Mouse (Mus musculus) mesoderm, embryonic 11.5 days (tissue): ENCODE measurements around the gene Lkaaear1.

Experiments
- DNase-seq: peaks from one replicate; pipeline ENCODE4 v3.0.0-alpha.2; 2012; ENCODE audit warnings: low read depth, low spot score

The Lkaaear1 gene

DNA sequence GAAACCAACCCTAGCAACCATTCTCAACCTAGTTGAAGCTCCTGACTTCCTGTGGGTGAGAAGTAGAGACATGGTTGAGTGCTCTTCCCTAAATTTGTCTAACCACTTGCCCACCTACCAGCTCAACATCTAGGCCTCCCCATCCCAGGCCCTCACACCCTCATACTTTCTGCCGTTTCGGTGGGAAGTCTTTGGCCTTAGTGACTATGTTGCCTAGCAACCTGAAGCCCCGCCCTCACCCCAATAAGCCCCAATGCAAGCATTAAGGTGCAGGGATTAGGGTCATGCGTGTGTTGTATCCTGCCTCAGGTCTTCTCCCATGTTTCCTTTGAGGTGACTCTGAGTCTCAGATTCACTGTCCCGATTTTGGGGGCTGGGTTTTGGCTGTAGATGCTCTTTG is at the start of gene Lkaaear1:
Gene Lkaaear1 (minus strand): TSS at position 202 of the 400 bp plus-strand sequence.
- DNase-seq, result no peak

GRCm38 (mm10) chr2:181730051-181730450 is 31.8 kb upstream of the Lkaaear1 start:
- DNase-seq, result no peak

GRCm38 (mm10) chr2:181727659-181728262 is 29.5 kb upstream of the Lkaaear1 start:
- DNase-seq, result no peak

GRCm38 (mm10) chr2:181722213-181722612 is 24.0 kb upstream of the Lkaaear1 start:
- peak; percentile 54 for DNase-seq

DNA sequence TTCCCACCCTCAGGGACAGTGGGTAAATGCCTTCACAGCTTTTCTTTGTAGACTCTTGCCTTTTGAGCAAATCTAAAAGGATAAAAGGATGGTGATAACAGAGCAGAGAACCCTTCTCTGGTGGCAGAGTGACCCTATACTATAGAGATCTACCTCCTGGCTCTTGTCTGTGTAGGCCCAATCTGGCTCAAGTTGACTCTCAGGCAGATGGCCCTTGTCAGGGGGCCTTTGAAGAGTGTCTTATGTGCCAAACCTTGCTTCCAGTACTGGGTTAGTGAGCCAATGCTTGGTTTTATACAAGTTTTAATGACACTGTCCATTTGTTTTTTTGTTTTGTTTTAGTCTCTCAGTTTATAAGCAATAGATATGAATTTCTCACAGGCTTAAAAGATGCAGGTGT is 23.0 kb upstream of the Lkaaear1 start:
- DNase-seq, result no peak

DNA sequence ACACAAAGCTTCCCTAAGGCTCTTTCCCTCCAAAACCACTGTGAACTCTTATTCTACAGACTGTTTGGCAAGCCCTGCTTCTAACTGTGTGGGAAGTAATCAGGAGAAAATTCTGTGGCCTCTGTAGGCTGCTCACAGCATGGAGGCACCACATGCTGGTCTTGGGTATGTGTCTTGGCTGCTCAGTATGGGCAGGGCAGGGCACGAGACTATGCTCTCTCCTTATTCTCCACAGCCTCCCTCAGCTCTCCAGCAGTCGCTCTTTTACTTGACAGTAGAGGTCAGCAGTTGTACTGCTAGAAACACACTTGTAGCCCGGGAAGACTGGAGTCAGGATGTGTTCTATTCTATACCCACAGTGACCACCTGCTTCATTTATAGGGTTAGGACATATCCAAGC is 21.8 kb upstream of the Lkaaear1 start:
- DNase-seq, result no peak

- DNase-seq, result no peak
These were observed 18.7 kb upstream of the Lkaaear1 start for GRCm38 (mm10) chr2:181716991-181717390.

GRCm38 (mm10) chr2:181715382-181715781 is 17.1 kb upstream of the Lkaaear1 start:
- DNase-seq, result no peak

DNA sequence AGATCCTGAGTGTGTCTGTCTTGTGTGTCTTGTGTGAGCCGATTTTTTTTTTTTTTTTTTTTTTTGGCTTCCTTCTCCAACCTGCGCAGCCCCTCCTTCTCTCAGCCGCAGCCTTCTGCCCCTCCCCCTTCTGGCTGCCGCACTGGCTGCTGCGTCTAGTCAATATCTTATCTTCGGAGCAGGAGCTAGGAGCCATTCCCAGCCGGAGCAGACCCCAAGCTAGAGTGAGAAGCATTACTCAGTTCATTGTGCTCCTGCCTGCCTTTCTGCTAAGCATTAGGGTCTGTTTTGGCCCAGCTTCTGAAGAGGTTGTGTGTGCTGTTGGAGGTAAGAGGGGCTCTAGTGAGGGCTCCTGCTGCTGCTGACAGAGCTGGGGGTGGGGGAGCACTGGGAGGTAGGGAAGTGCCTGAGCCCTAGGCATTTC is 16.7 kb upstream of the Lkaaear1 start, which contains the start of gene Oprl1:
Gene Oprl1 (plus strand): TSS at position 114 of the 424 bp plus-strand sequence.
- DNase-seq, result peak; percentile 26

DNA sequence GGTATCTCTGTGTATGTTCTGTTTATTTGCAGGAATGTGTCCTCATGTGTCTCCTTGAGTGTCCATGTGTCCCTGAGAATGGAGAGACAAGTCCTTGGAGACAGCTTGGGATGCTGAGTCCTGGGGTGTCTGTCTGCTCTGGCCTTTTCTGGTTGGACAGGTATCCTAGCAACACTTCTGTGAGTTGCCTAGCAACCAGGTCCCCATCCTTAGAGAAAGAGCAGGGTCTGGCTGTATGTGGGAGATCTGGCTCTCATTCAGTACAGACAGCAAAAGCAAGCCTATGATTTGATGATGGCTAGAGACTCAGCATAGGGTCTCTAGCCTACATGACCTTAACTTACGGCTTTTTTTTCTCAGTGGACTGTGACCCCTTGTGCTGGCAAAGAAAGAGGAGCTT is 15.5 kb upstream of the Lkaaear1 start:
- DNase-seq, result peak; percentile 15

- DNase-seq, result no peak
These were observed 8.4 kb upstream of the Lkaaear1 start for GRCm38 (mm10) chr2:181706668-181707067.

- no peak for DNase-seq
These were observed 1.3 kb downstream of the Lkaaear1 start for GRCm38 (mm10) chr2:181696801-181697420.

DNA sequence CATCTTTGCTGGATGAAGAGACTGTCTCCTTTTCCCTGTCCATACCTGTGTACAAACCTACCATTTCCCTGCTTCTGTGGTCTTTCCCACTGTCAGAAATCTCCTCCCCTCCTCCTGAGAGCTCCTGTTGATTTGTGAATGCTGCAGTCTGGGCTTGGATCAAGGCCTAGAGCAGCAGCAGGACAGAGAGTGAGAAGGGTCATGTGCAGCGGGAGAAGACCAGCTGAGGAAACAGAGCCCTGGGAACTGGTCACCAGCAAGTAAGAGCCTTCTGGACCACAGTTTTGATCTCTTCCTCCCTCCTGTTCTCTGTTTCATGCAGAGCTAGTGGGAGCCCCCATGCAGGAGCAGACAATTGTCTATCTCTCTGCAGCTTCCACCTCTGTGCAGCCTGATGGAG is 2.5 kb downstream of the Lkaaear1 start:
- DNase-seq, result no peak

DNA sequence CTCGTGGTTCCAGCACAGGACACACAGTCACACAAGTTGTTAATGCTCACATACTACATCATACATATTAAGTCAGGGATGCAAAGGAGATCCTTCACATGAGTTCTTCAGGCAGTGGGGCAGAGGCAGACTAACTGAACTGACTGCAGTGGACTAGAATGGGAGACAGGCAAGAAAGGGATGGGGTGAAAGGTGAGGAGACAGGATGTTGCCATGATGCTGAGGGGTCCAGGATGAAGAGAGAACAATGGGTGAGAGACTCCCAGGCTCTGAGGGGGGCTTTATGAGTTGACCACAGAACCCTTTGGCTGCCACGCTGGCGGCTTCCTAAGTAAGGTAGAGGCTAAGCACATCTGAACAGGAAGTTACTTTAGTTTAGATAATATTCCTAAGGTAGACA is 3.7 kb downstream of the Lkaaear1 start:
- DNase-seq, result no peak

DNA sequence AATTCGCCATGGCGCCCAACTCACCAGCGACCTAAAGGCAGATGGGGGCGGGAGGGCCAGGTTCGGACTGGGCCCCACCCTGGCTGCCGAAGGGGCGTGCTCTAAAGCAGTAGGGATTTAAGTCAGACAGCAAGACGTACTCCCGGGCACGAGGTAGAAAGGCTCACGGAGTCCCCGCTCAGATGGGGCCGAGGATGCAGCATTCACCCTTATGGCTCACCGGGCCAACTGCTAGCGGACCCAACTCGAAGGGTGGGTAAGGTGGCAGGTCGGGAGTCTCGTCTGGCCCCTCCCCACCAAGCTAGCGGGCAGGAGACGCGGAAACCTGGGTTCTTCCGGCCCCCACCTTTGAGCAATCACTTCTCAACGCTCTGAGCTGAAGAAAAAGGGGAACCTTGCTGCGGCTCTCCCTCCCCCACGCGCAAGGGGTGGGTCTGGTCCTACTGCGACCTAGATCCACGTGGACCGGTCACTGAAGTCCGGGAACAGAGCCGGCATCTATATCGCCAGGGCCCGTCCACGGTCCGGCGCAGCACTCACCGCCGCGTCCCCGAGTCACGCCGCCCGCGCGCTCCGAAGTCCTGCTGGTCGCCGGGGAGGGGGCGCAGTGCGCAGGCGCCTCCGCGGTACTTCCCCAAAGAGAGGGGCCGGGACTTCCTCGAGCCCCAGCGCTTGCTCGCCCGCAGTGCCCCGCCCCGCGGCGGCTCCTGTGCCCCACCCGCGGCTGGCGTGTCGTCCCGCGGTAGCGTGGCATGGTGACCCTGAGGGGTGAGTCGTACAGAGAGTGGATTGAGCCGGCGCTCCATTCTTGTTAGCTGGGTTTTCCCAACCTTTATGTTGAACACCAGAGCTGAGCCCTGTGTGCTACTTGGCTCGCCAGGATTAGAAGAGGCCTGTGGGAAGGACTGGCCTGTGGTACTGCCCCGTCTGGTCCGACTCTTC is 4.6 kb downstream of the Lkaaear1 start, which contains the start of gene Rgs19:
Gene Rgs19 (minus strand): TSS at position 639 of the 942 bp plus-strand sequence.
- DNase-seq, result peak; percentile 80

DNA sequence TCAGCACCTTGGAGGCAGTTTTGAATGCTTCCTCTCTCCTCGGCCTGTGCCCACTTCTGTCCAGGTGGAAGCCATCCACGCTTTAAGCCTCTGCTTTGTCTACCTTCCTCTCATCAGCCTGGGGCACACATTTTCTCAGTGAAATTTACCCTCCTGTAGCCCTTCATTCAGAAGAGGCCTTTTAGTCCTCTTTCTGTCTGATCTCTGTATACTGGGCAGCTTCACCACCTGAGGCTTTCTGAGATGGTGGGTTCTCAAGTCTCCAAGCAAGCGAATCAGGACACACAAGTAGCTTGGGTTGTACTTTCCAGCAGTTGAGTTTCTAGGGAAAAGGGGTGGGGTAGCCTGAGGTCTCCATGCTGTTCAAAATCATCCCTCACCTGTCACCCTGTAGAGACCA is 5.9 kb downstream of the Lkaaear1 start:
- DNase-seq, result no peak

- no peak for DNase-seq
These were observed 6.7 kb downstream of the Lkaaear1 start for GRCm38 (mm10) chr2:181691571-181691970.

DNA sequence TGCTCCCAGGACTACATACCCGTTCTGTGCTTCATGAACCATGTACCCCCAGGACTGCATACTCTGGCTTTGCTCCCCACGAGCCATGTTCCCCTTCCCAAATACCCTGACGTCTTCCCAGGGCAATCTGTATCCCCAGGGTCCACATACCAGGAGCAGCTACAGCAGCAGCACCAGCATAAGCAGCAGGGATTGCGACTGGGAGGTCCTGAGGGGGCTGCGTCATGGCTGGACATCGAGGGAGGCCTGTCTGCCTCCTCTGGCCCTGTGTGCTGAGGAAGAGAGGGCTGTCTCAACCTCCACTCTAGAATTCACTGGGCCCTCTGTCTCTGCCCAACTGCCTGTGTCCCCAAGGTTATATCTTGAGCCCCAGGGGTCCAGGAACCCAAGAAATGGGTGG is 7.2 kb downstream of the Lkaaear1 start:
- DNase-seq, result no peak

DNA sequence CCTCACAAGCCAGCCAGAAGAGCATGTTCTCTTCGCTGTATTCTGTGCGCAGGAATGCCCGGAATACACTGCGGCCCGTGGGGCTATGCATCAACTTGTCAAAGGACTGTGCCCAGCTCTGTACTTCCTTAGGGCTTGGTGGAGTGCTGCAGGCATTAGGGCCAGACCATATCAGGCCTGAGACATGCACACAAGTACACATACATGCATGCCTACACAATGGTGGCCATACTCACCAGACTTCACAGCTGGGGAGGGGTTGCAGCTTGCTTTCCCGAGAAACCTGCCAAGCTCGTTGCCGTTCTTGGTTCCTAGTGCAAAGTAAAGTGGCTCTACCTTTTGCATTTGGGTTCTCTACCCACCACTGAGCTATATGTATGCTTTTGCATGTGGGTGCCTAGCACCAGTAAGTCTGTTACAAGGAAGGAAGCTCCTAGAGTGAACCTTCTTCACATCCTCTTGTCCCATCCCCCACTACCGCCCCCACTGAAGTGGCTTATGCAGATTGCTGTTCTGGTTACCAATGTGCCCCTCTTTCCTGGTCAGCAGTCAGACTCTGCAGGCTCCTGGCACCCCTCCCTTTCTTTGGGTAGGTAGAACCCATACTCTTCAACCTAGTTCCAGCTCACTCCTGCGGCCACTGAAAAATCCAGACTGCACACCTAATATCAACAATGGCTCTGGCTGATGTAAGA is 8.6 kb downstream of the Lkaaear1 start:
- DNase-seq, result no peak

DNA sequence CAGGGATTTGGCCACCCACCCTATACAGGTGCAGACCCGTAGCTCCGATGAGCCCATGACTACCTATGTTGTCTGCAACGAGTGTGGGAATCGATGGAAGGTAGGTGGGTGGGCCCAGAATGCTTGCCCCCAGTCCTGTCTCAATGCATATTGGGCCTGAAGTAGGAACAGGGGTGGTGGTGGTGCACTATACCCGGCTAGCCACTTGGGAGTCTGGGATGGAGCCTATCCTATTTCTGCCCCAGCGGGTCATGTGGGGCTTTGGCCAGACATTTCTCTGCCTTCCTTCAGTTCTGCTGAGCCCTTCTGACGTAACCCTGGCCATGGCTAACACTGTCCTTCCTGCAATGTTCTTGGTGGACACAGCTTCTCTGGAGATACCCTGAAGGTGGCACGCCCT is 10.7 kb downstream of the Lkaaear1 start:
- no peak for DNase-seq

DNA sequence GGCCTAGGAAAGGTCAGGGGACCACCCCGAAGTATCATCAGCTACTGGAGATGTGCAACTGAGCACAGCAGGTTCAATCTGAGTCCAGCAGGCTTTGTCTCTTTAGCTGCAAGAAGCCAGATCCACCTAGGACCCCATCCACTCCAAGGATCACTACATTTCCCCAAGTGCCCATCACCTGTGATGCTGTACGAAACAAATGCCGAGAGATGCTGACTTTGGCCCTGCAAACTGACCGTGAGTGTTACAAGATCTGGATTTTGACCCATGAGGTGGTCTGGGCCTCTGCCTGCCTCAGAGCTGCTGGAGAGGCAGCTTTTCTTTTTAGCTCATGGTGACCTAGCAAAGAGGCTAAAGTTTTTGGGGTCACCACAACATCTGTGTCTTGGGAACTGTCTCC is 12.6 kb downstream of the Lkaaear1 start:
- DNase-seq, result no peak

GRCm38 (mm10) chr2:181684713-181685112 is 13.5 kb downstream of the Lkaaear1 start:
- DNase-seq, result no peak
